Mouse (Mus musculus): ENCODE measurements at regions not wholly inside any gene's neighbourhood (a gene's known extent, or its start where the extent isn't known, plus 50 kb on each side); places are given as distances from the start of the nearest gene placed in this dataset.

GRCm38 (mm10) chr9:115558131-115558530 is 247.9 kb upstream of the Stt3b start:
- DNase-seq: no peak
- no peak overlapping the region for H3K9ac ChIP-seq (replicated peaks; ENCODE audit: low read length)

GRCm38 (mm10) chr9:115559521-115559920 is 249.3 kb upstream of the Stt3b start:
- H3K4me1 ChIP-seq (ENCODE audit: control insufficient read depth, insufficient read depth, low read length): 0 out of 2 replicates have a peak, but pooled peaks cover 4% of the 10 kb centered on the region
- 94% methylated on average over 5 of the region's 5 CpGs for WGBS
- ATAC-seq (ENCODE audit: low FRiP score, low TSS enrichment) (no peak), DNase-seq (no peak)
- no peak overlapping the region for H3K9ac ChIP-seq (replicated peaks; ENCODE audit: low read length)
- H3K27me3 ChIP-seq (ENCODE audit: control insufficient read depth, insufficient read depth, low read length): no peaks in the 10 kb centered on the region
- no peaks in the 10 kb centered on the region for H3K36me3 ChIP-seq (ENCODE audit: control insufficient read depth, insufficient read depth, low read length)
- no peak overlapping the region for H3K27ac ChIP-seq (replicated peaks; ENCODE audit: low read depth, low read length)
- H3K4me3 ChIP-seq (replicated peaks; ENCODE audit: low read depth, low read length): no peak overlapping the region
- no peak overlapping the region for H3K4me2 ChIP-seq (ENCODE audit: low read length)
- 0 out of 2 replicates have a peak, but pooled peaks cover 4% of the 10 kb centered on the region for H3K9me3 ChIP-seq (ENCODE audit: control insufficient read depth, low read length)

More at GRCm38 (mm10) chr9:115558131-115558530, 247.9 kb upstream of the Stt3b start:
- Histone ChIP-seq H3K27ac (replicated peaks; ENCODE audit: low read depth, low read length) (no peak overlapping the region), H3K4me1 (ENCODE audit: control insufficient read depth, insufficient read depth, low read length) (0 out of 2 replicates have a peak, but pooled peaks cover 4% of the 10 kb centered on the region), H3K9me3 (ENCODE audit: control insufficient read depth, low read length) (0 out of 2 replicates have a peak, but pooled peaks cover 4% of the 10 kb centered on the region), H3K4me3 (replicated peaks; ENCODE audit: low read depth, low read length) (no peak overlapping the region), H3K36me3 (ENCODE audit: control insufficient read depth, insufficient read depth, low read length) (no peaks in the 10 kb centered on the region), H3K4me2 (ENCODE audit: low read length) (no peak overlapping the region), H3K27me3 (ENCODE audit: control insufficient read depth, insufficient read depth, low read length) (no peaks in the 10 kb centered on the region)
- no peak for ATAC-seq (ENCODE audit: low FRiP score, low TSS enrichment)
- WGBS: 95% methylated on average over 7 of the region's 7 CpGs

DNA sequence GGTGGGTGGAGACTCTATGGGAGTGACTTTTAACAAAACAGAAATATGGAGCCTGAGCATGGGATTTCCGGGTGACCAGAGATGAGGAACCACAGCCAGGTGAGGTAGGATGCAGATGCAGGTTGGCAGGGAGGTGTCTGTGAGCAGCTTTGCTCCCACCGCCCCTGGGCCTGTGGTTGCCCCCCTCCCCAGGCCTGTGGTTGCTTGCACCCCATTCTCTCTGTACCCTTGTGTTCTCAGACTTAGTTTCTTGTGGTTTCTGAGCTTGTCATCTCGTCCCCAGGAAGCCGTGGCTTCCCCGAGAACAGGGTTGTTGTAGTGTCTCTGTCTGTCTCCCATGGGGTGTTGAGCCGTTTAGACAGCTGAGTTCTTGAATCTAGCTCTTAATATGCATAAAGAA is 251.0 kb upstream of the Stt3b start:
- Histone ChIP-seq H3K9ac (replicated peaks; ENCODE audit: low read length) (no peak overlapping the region), H3K36me3 (ENCODE audit: control insufficient read depth, insufficient read depth, low read length) (no peaks in the 10 kb centered on the region)

DNA sequence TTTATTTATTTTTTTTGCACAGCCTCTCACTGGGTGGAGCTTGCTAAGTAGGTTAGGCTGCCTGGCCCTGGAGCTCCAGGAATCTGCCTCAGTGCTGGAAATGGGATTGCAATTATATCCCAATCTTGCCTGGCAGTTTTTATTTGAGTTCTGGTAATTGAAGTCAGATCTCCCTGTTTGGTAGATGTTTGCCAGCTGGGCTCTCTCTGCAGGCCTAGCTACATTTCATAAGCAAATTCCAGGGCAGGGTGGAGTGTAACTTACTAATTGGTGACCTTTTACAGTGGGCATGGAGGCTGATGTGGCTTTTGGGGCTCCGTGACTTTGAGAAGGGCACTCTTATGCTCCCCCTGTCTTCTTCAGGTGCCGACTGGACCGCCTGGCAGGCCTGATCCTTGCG is 252.6 kb upstream of the Stt3b start:
- Histone ChIP-seq H3K9ac (replicated peaks; ENCODE audit: low read length) (no peak overlapping the region), H3K27ac (replicated peaks; ENCODE audit: low read depth, low read length) (0 out of 2 replicates have a peak overlapping the region, but pooled peaks have one; percentile 14), H3K27me3 (ENCODE audit: control insufficient read depth, insufficient read depth, low read length) (no peaks in the 10 kb centered on the region), H3K36me3 (ENCODE audit: control insufficient read depth, insufficient read depth, low read length) (no peaks in the 10 kb centered on the region), H3K9me3 (ENCODE audit: control insufficient read depth, low read length) (0 out of 2 replicates have a peak, but pooled peaks cover 4% of the 10 kb centered on the region), H3K4me2 (ENCODE audit: low read length) (no peak overlapping the region), H3K4me1 (ENCODE audit: control insufficient read depth, insufficient read depth, low read length) (0 out of 2 replicates have a peak, but pooled peaks cover 4% of the 10 kb centered on the region), H3K4me3 (replicated peaks; ENCODE audit: low read depth, low read length) (no peak overlapping the region)
- 45% methylated on average over 4 of the region's 4 CpGs for WGBS
- ATAC-seq (ENCODE audit: low FRiP score, low TSS enrichment) (no peak), DNase-seq (no peak)

More for the DNA sequence above, 251.0 kb upstream of the Stt3b start:
- DNase-seq (no peak), ATAC-seq (ENCODE audit: low FRiP score, low TSS enrichment) (no peak)
- Histone ChIP-seq H3K27me3 (ENCODE audit: control insufficient read depth, insufficient read depth, low read length) (no peaks in the 10 kb centered on the region), H3K4me2 (ENCODE audit: low read length) (no peak overlapping the region), H3K9me3 (ENCODE audit: control insufficient read depth, low read length) (0 out of 2 replicates have a peak, but pooled peaks cover 4% of the 10 kb centered on the region), H3K27ac (replicated peaks; ENCODE audit: low read depth, low read length) (no peak overlapping the region), H3K4me3 (replicated peaks; ENCODE audit: low read depth, low read length) (no peak overlapping the region), H3K4me1 (ENCODE audit: control insufficient read depth, insufficient read depth, low read length) (0 out of 2 replicates have a peak, but pooled peaks cover 4% of the 10 kb centered on the region)
- 90% methylated on average over 6 of the region's 6 CpGs for WGBS

GRCm38 (mm10) chr9:115564366-115564765 is 254.1 kb upstream of the Stt3b start:
- Histone ChIP-seq H3K4me2 (ENCODE audit: low read length) (no peak overlapping the region), H3K9ac (replicated peaks; ENCODE audit: low read length) (no peak overlapping the region), H3K27me3 (ENCODE audit: control insufficient read depth, insufficient read depth, low read length) (no peaks in the 10 kb centered on the region), H3K36me3 (ENCODE audit: control insufficient read depth, insufficient read depth, low read length) (no peaks in the 10 kb centered on the region), H3K27ac (replicated peaks; ENCODE audit: low read depth, low read length) (no peak overlapping the region), H3K4me3 (replicated peaks; ENCODE audit: low read depth, low read length) (no peak overlapping the region), H3K9me3 (ENCODE audit: control insufficient read depth, low read length) (no peaks in the 10 kb centered on the region), H3K4me1 (ENCODE audit: control insufficient read depth, insufficient read depth, low read length) (0 out of 2 replicates have a peak, but pooled peaks cover 4% of the 10 kb centered on the region)
- DNase-seq (no peak), ATAC-seq (ENCODE audit: low FRiP score, low TSS enrichment) (no peak)
- 65% methylated on average over 1 of the region's 1 CpGs for WGBS

GRCm38 (mm10) chr9:115568693-115569334 is 258.6 kb upstream of the Stt3b start:
- Histone ChIP-seq H3K27me3 (ENCODE audit: control insufficient read depth, insufficient read depth, low read length) (no peaks in the 10 kb centered on the region), H3K4me2 (ENCODE audit: low read length) (no peak overlapping the region), H3K9me3 (ENCODE audit: control insufficient read depth, low read length) (no peaks in the 10 kb centered on the region), H3K27ac (replicated peaks; ENCODE audit: low read depth, low read length) (no peak overlapping the region), H3K9ac (replicated peaks; ENCODE audit: low read length) (no peak overlapping the region), H3K4me3 (replicated peaks; ENCODE audit: low read depth, low read length) (no peak overlapping the region), H3K36me3 (ENCODE audit: control insufficient read depth, insufficient read depth, low read length) (no peaks in the 10 kb centered on the region), H3K4me1 (ENCODE audit: control insufficient read depth, insufficient read depth, low read length) (no peaks in the 10 kb centered on the region)
- WGBS: 89% methylated on average over 7 of the region's 7 CpGs
- no peak for DNase-seq
- no peak for ATAC-seq (ENCODE audit: low FRiP score, low TSS enrichment)

DNA sequence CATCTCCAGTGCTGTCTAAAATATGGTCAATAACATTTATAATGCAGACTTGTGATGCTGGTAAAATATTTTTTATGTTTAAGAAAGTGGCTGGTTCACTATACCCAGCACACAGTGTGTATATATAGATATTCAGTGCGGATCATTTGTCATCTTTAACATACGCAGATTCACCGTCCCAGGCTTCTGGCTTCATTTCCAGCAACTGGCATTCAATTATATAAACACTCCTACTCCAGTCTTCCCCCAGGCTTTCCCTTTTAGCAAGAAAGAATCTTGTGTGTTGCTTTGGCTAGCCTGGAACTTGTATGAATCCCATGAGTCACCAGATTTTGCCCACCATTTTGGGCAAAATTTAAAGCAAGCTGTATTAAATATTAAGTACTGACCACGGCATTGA is 260.8 kb upstream of the Stt3b start:
- H3K27ac ChIP-seq (replicated peaks; ENCODE audit: low read depth, low read length): no peak overlapping the region
- H3K27me3 ChIP-seq (ENCODE audit: control insufficient read depth, insufficient read depth, low read length): no peaks in the 10 kb centered on the region
- 93% methylated on average over 4 of the region's 4 CpGs for WGBS
- no peaks in the 10 kb centered on the region for H3K36me3 ChIP-seq (ENCODE audit: control insufficient read depth, insufficient read depth, low read length)
- H3K9ac ChIP-seq (replicated peaks; ENCODE audit: low read length): no peak overlapping the region
- H3K4me1 ChIP-seq (ENCODE audit: control insufficient read depth, insufficient read depth, low read length): no peaks in the 10 kb centered on the region
- ATAC-seq (ENCODE audit: low FRiP score, low TSS enrichment) (no peak), DNase-seq (no peak)
- no peak overlapping the region for H3K4me3 ChIP-seq (replicated peaks; ENCODE audit: low read depth, low read length)
- H3K4me2 ChIP-seq (ENCODE audit: low read length): no peak overlapping the region
- no peaks in the 10 kb centered on the region for H3K9me3 ChIP-seq (ENCODE audit: control insufficient read depth, low read length)

DNA sequence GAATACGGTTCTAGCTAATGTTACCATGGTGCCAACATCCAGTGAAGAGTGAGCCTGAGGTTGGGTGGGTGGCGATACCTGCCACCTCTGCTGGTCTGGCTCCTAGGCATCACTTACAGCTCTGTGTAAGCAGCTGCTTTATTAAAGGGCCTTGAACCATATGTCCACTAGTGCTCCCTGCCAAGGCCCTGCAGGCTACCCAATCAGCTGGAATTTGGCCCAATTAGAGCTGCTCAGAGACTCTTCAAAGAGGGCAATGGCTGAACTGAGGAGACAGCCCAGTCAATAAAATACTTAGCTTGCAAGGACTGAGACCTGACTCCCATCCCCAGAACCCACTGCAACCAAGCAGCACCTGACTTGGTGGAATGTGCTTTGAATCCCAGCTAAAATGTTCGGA is 270.9 kb upstream of the Stt3b start:
- no peak overlapping the region for H3K27ac ChIP-seq (replicated peaks; ENCODE audit: low read depth, low read length)
- H3K4me2 ChIP-seq (ENCODE audit: low read length): no peak overlapping the region
- 0 out of 2 replicates have a peak, but pooled peaks cover 3% of the 10 kb centered on the region for H3K9me3 ChIP-seq (ENCODE audit: control insufficient read depth, low read length)
- H3K9ac ChIP-seq (replicated peaks; ENCODE audit: low read length): no peak overlapping the region
- ATAC-seq (ENCODE audit: low FRiP score, low TSS enrichment) (no peak), DNase-seq (no peak)
- no peaks in the 10 kb centered on the region for H3K27me3 ChIP-seq (ENCODE audit: control insufficient read depth, insufficient read depth, low read length)
- H3K4me1 ChIP-seq (ENCODE audit: control insufficient read depth, insufficient read depth, low read length): no peaks in the 10 kb centered on the region
- WGBS: 88% methylated on average over 3 of the region's 3 CpGs
- H3K36me3 ChIP-seq (ENCODE audit: control insufficient read depth, insufficient read depth, low read length): no peaks in the 10 kb centered on the region
- no peak overlapping the region for H3K4me3 ChIP-seq (replicated peaks; ENCODE audit: low read depth, low read length)

- 92% methylated on average over 11 of the region's 11 CpGs for WGBS
- no peak overlapping the region for H3K4me2 ChIP-seq (ENCODE audit: low read length)
- H3K4me1 ChIP-seq (ENCODE audit: control insufficient read depth, insufficient read depth, low read length): no peaks in the 10 kb centered on the region
- H3K27me3 ChIP-seq (ENCODE audit: control insufficient read depth, insufficient read depth, low read length): no peaks in the 10 kb centered on the region
- no peak for ATAC-seq (ENCODE audit: low FRiP score, low TSS enrichment)
- H3K4me3 ChIP-seq (replicated peaks; ENCODE audit: low read depth, low read length): no peak overlapping the region
- H3K27ac ChIP-seq (replicated peaks; ENCODE audit: low read depth, low read length): no peak overlapping the region
- no peak for DNase-seq
- no peak overlapping the region for H3K9ac ChIP-seq (replicated peaks; ENCODE audit: low read length)
- H3K36me3 ChIP-seq (ENCODE audit: control insufficient read depth, insufficient read depth, low read length): no peaks in the 10 kb centered on the region
- no peaks in the 10 kb centered on the region for H3K9me3 ChIP-seq (ENCODE audit: control insufficient read depth, low read length)
These were observed 273.3 kb upstream of the Stt3b start for GRCm38 (mm10) chr9:115583548-115583947.

Data from midbrain, embryonic 14.5 days (tissue).